Mouse (Mus musculus) midbrain, embryonic 11.5 days (tissue): ENCODE measurements around the gene Ypel4. TPM values are rescaled to one million over a fixed set of nuclear protein-coding genes. Genes with fewer than 3 reads are reported as not detected.
A peak's percentile ranks its signal among the peaks of the same experiment; 100 is the strongest.

ENCODE experiments used
- ATAC-seq: fragments of 200-750 bp; cut with Nextera tagmentation; 2 replicates; pipeline ENCODE4 v1.8.0; 2017; ENCODE audit warnings: moderate TSS enrichment, moderate library complexity; ENCODE audit not compliant: low FRiP score
- DNase-seq: peaks from one replicate; pipeline ENCODE4 v3.0.0; 2015; ENCODE audit warnings: low spot score; ENCODE audit errors: missing footprints
- H3K27ac ChIP-seq: fragments of 300-500 bp; sonication (generic); 2 replicates; pipeline ENCODE4 v1.5.1; 2014; ENCODE audit warnings: low read depth, low read length
- H3K27me3 ChIP-seq: fragments of 300-500 bp; sonication (generic); 2 replicates; pipeline ENCODE4 v1.6.1; 2014; ENCODE audit warnings: mild to moderate bottlenecking, low read length, moderate library complexity, mixed read lengths; ENCODE audit not compliant: control insufficient read depth, insufficient read depth
- H3K36me3 ChIP-seq: fragments of 300-500 bp; sonication (generic); 2 replicates; pipeline ENCODE4 v1.6.1; 2014; ENCODE audit warnings: mild to moderate bottlenecking, low read length, moderate library complexity, mixed read lengths; ENCODE audit not compliant: control insufficient read depth, insufficient read depth
- H3K4me1 ChIP-seq: fragments of 300-500 bp; sonication (generic); 2 replicates; pipeline ENCODE4 v1.6.1; 2014; ENCODE audit warnings: low read length; ENCODE audit not compliant: control insufficient read depth, insufficient read depth
- H3K4me2 ChIP-seq: fragments of 300-500 bp; sonication (generic); 2 replicates; pipeline ENCODE4 v1.6.1; 2014; ENCODE audit warnings: mild to moderate bottlenecking, moderate library complexity
- H3K4me3 ChIP-seq: fragments of 300-500 bp; sonication (generic); 2 replicates; pipeline ENCODE4 v1.5.1; 2014; ENCODE audit warnings: low read depth, low read length
- H3K9ac ChIP-seq: fragments of 300-500 bp; sonication (generic); 2 replicates; pipeline ENCODE4 v1.6.1; 2014; ENCODE audit warnings: low read length
- H3K9me3 ChIP-seq: fragments of 300-500 bp; sonication (generic); 2 replicates; pipeline ENCODE4 v1.6.1; 2016; ENCODE audit warnings: low read length; ENCODE audit not compliant: control insufficient read depth
- WGBS: fragments of 180-500 bp; shearing (Covaris S2); extraction: QIAGEN DNeasy Blood & Tissue Kit; methylation state at CpG from one replicate; pipeline ENCODE4 v1.1.7; 2014; 5-methylcytosine and 5-hydroxymethylcytosine counted together
- polyA plus RNA-seq: library from polyadenylated mRNA; unstranded; fragments of >200 nt; fragmentation: Nextera tagmentation; extraction: Ambion mirVana; gene quantifications from 2 replicates; pipeline ENCODE4 v1.2.1, GENCODE M21; 2014

Gene Ypel4
- polyA plus RNA-seq, 1 experiment from 2014 or later = 14.2 TPM

DNA sequence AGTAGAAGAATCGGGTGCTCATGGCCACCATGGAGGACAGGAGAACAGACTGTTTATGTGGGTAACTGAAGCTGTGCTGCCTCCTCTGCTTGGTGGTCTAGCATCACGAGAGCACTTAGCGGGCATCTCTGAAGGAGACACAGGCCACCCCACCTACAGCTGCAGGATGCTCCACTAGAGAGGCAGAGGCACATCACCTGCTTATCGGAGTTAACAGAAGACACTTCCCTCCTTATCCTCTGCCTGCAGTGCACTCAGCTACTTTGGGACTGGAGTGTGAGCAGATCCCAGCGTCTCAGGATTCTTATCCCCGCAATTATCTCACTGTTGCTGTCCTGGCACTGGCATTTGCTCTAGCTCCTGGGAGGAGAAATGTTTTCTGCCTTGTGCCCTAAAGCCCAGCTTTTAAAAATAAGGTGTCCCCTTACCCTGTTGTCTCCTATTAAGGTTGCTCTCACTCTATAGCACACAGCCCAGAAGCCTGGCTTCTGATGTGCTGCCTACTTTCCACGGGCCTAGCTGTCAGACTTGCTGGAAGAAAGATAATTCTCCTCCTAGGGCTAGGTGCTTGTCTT lies 1.6 kb downstream of the Ypel4 start:
- H3K9me3 ChIP-seq = no peaks in the 10 kb centered on the region
- peak overlapping the region; percentile 58 for H3K4me3 ChIP-seq
- H3K27ac ChIP-seq = peak overlapping the region; percentile 69
- H3K36me3 ChIP-seq = no peaks in the 10 kb centered on the region
- peak; percentile 90 for DNase-seq
- H3K4me1 ChIP-seq = peaks cover 51% of the 10 kb centered on the region
- no peaks in the 10 kb centered on the region for H3K27me3 ChIP-seq
- H3K9ac ChIP-seq = peak overlapping the region; percentile 91
- no peak for ATAC-seq
- peak overlapping the region; percentile 74 for H3K4me2 ChIP-seq
- WGBS = 22% methylated on average over 7 of the region's 7 CpGs

DNA sequence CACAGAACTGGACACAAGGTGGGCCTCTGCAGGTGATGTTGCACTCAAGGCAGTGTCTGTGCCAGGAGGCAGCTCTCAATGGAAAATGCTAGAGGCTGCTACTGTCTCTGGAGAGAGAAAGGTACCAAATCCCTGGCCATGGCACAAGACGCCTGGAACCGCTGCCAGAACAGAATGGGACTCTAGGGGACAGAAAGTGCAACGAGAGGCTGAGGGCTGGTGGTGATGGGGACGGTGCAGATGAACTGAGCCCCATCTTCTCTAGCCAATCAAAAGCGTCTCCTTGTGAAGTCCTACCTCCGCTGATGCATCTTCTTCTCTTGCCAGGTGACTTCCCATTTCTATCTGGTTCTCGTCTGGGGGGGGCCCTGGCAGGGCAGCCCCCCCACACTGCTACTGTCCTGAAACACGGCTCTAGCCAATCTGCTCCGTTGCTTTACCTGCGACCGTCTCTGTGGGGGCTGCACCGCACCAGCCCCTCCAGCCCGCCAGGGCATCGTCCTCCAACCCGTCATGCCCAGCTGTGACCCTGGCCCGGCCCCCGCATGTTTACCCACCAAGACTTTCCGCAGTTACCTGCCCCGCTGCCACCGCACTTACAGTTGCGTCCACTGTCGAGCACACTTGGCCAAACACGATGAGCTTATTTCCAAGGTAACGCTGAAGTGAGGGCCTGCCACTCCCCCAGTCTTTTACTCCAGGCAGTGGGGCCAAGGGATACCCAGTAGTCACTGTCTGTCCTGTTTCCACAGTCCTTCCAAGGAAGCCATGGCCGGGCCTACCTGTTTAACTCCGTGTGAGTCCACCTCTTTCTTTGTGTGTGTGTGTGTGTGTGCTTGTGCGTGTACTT lies 2.7 kb downstream of the Ypel4 start:
- peaks cover 62% of the 10 kb centered on the region for H3K4me1 ChIP-seq
- no peaks in the 10 kb centered on the region for H3K9me3 ChIP-seq
- peak overlapping the region; percentile 54 for H3K9ac ChIP-seq
- ATAC-seq (no peak), DNase-seq (peak; percentile 92)
- H3K27me3 ChIP-seq = no peaks in the 10 kb centered on the region
- H3K4me2 ChIP-seq = peak overlapping the region; percentile 43
- no peak overlapping the region; the same call in 1 of the 2 replicates for H3K27ac ChIP-seq
- no peaks in the 10 kb centered on the region for H3K36me3 ChIP-seq
- H3K4me3 ChIP-seq = peak overlapping the region; percentile 19
- WGBS = 6% methylated on average over 27 of the region's 27 CpGs

DNA sequence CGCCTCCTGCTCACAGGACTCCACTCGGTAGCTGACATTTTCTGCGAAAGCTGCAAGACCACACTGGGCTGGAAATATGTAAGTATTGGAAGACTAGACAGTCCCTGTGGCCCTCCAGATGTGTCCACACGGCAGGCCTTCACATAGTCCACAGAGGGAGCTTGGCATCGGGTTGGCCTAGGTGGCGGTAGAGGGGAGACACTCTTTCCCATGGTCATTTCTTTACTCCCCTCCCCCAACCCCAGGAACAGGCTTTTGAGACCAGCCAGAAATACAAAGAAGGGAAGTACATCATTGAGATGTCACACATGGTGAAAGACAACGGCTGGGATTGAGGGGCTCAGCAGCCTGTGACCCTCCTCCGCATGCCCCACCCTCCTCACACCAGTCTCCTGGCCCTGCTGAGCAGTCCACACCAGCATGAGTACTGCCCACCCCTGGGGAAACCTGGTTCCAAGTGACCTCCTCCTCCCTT lies 3.6 kb downstream of the Ypel4 start:
- Histone ChIP-seq H3K27ac (peak overlapping the region; percentile 64), H3K9ac (peak overlapping the region; percentile 52), H3K9me3 (no peaks in the 10 kb centered on the region), H3K36me3 (no peaks in the 10 kb centered on the region), H3K4me3 (no peak overlapping the region), H3K4me2 (peak overlapping the region; percentile 43), H3K4me1 (peaks cover 68% of the 10 kb centered on the region), H3K27me3 (no peaks in the 10 kb centered on the region)
- 4% methylated on average over 8 of the region's 8 CpGs for WGBS
- peak; percentile 31 for ATAC-seq
- DNase-seq = peak; percentile 95

GRCm38 (mm10) chr2:84738271-84738911 lies 4.5 kb downstream of the Ypel4 start:
- Histone ChIP-seq H3K9ac (peak overlapping the region; percentile 52; the same call in 1 of the 2 replicates), H3K27me3 (no peaks in the 10 kb centered on the region), H3K4me2 (peak overlapping the region; percentile 37), H3K36me3 (no peaks in the 10 kb centered on the region), H3K27ac (peak overlapping the region; percentile 64; the same call in 1 of the 2 replicates), H3K9me3 (no peaks in the 10 kb centered on the region), H3K4me1 (peaks cover 66% of the 10 kb centered on the region), H3K4me3 (peak overlapping the region; percentile 9; the same call in 1 of the 2 replicates)
- ATAC-seq (no peak), DNase-seq (peak; percentile 95)
- 2% methylated on average over 12 of the region's 12 CpGs for WGBS

- ATAC-seq = no peak
- Histone ChIP-seq H3K4me1 (peaks cover 59% of the 10 kb centered on the region), H3K27ac (peak overlapping the region; percentile 52), H3K27me3 (no peaks in the 10 kb centered on the region), H3K4me3 (peak overlapping the region; percentile 78; the same call in 1 of the 2 replicates), H3K9ac (peak overlapping the region; percentile 98; the same call in 1 of the 2 replicates), H3K9me3 (no peaks in the 10 kb centered on the region), H3K36me3 (no peaks in the 10 kb centered on the region), H3K4me2 (peak overlapping the region; percentile 72)
- peak; percentile 88 for DNase-seq
- WGBS = 66% methylated on average over 15 of the region's 15 CpGs
Measured at GRCm38 (mm10) chr2:84740608-84741333, 6.9 kb downstream of the Ypel4 start.

GRCm38 (mm10) chr2:84741841-84742450 lies 8.1 kb downstream of the Ypel4 start:
- Histone ChIP-seq H3K27ac (peak overlapping the region; percentile 99), H3K9me3 (no peaks in the 10 kb centered on the region), H3K9ac (peak overlapping the region; percentile 98), H3K36me3 (no peaks in the 10 kb centered on the region), H3K4me3 (peak overlapping the region; percentile 78), H3K27me3 (no peaks in the 10 kb centered on the region), H3K4me1 (peaks cover 47% of the 10 kb centered on the region), H3K4me2 (peak overlapping the region; percentile 72)
- ATAC-seq (no peak), DNase-seq (peak; percentile 89)
- WGBS = 0% methylated on average over 5 of the region's 5 CpGs

DNA sequence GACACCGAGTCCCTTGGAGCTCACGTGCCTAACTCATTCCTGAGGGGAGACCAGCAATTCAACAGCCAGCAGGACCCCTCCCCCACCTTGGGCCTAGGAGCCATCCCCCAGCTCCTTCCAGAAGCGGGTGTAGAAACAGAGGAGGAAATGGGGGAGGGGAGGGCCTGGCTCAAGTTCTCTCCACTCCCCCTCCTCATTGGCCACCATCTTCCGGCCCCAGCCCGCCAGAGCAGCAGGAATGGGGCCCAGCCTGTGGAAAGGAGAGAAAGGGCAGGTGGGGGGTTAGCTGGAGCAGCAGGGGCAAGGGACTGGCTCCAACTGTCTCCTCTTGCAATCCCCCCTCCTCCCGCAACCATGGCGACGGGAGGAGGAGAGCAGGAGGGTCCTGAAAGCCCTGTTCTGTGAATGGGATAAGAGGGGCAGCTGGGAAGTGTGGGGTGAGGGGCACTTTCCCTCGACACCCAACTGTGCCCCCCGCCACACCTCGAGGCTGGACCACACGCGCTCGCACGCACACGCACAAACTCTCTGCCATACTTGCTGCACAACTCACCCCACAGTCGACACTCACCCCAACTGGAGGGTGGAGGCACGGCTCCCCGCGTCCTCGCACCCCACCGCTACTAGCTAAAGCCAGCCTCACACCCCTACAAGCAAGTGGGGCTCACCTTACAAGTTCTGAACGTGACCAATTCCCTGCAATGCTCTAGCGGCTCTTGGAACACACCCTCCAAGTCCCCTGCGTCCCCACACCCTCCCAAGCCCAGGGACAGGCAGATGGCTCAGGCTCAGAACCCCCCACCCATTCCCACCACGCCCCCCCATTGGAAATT lies 8.8 kb downstream of the Ypel4 start:
- Histone ChIP-seq H3K4me3 (peak overlapping the region; percentile 78), H3K9me3 (no peaks in the 10 kb centered on the region), H3K27ac (peak overlapping the region; percentile 99), H3K27me3 (no peaks in the 10 kb centered on the region), H3K4me1 (peaks cover 41% of the 10 kb centered on the region), H3K36me3 (no peaks in the 10 kb centered on the region), H3K4me2 (peak overlapping the region; percentile 72), H3K9ac (peak overlapping the region; percentile 98)
- DNase-seq = peak; percentile 98
- peak; percentile 86 for ATAC-seq
- under 1% methylated on average over 24 of the region's 26 CpGs for WGBS
